ENCODE assay signal across 8 mouse cellular contexts in the genomic region with DNA sequence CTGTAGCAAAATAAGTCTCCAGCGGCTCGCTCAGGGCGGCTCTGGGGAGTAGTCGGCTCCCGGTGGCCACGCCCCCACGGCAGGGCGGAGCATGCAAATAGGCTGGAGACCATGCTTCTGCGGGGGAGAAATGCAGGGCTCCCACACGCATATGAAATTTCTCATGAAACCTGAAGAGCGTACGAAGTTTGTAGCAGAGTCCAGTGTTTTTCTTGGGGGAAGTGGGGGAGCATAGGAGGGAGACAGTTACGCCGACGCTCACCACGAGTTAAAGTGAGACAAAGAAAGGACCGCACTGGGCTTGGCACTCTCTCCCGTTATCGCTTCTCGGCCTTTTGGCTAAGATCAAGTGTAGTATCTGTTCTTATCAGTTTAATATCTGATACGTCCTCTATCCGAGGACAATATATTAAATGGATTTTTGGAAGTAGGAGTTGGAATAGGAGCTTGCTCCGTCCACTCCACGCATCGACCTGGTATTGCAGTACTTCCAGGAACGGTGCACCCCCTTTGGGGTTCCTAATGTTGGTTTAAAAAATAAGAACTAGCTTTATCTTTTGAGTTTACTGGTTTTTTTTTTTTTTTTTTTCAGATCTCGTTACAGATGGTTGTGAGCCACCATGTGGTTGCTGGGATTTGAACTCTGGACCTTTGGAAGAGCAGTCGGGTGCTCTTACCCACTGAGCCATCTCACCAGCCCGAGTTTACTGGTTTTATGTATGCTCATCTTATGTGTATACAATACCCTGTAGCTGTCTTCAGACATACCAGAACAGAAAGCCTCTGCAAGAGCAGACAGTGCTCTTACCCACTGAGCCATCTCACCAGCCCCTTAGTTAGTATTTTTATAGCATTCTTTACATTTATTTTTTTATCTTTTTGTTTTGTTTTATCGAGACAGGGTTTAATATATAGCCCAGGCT. TPM values are rescaled to one million over a fixed set of nuclear protein-coding genes. Genes with fewer than 3 reads are reported as not detected.
DNase-seq lines count a peak whose midpoint lies in the region; ATAC-seq and TF ChIP-seq lines count a peak whose summit lies in the region.
"Not testable (repeated sequence)": the region's sequence is repeated elsewhere in the genome, so short reads cannot be mapped to it uniquely, and the experiment has no call there.

No protein-coding gene starts in this region.

- H3K9ac ChIP-seq in neural tube, embryonic 14.5 days (replicated peaks; ENCODE audit: low read depth, low read length) = peak overlapping the region; percentile 32; the same call in 1 of the 2 replicates

- peak; percentile 13; the same call in 1 of the 2 replicates for TF ChIP-seq POLR2A in lung, adult 2 months (IDR thresholded peaks at IDR 0.05; ENCODE audit: borderline replicate concordance, extremely low read depth, low read depth, low read length)

- peaks cover 23% of the 10 kb centered on the region for H3K9me3 ChIP-seq in E14TG2a.4 (ENCODE audit: low read length)
- H3K9me3 ChIP-seq in forebrain, embryonic 10.5 days; neural tube, embryonic 14.5 days (ENCODE audit: control insufficient read depth, low read length): not testable (repeated sequence)

- peak overlapping the region; percentile 47 for H3K4me2 ChIP-seq in neural tube, embryonic 14.5 days (ENCODE audit: low read depth, low read length)

- H3K4me3 ChIP-seq in E14TG2a.4 (replicated peaks; ENCODE audit: low read length) = peak overlapping the region; percentile 48
- peak overlapping the region; percentile 45 for H3K4me3 ChIP-seq in forebrain, embryonic 10.5 days
- H3K4me3 ChIP-seq in lung, adult 2 months (replicated peaks; ENCODE audit: extremely low read depth, low read depth, low read length) = peak overlapping the region; percentile 47
- peak overlapping the region; percentile 34 for H3K4me3 ChIP-seq in neural tube, embryonic 14.5 days (ENCODE audit: low read depth, low read length)

- not testable (repeated sequence) for H3K27me3 ChIP-seq in E14TG2a.4 (ENCODE audit: insufficient read depth, low read length); forebrain, embryonic 10.5 days (ENCODE audit: poor library complexity, severe bottlenecking); neural tube, embryonic 14.5 days (ENCODE audit: control insufficient read depth, insufficient read depth, low read length)

- DNase-seq in c-Kit-positive CD71-positive TER-119-negative erythroid progenitor cells, embryonic 14.5 days (ENCODE audit: low read depth) = peak; percentile 90
- peak; percentile 79 for DNase-seq in forebrain, embryonic 10.5 days (ENCODE audit: extremely low spot score, low spot score)
- DNase-seq in heart, postnatal 10 days = peak; percentile 73 to 82
- DNase-seq in kidney, postnatal 25 days = peak; percentile 89 to 91
- peak; percentile 72 for DNase-seq in lung, adult 2 months
- peak; percentile 88 for DNase-seq in testis, postnatal 10 days (ENCODE audit: low spot score)

- intact Hi-C loops in heart, postnatal 10 days (cut with DNase I) = not testable (repeated sequence)

- H3K36me3 ChIP-seq in E14TG2a.4 (ENCODE audit: insufficient read depth, low read length); forebrain, embryonic 10.5 days (replicated peaks); neural tube, embryonic 14.5 days (ENCODE audit: control insufficient read depth, insufficient read depth, low read length): not testable (repeated sequence)

- peak overlapping the region; percentile 90 for H3K27ac ChIP-seq in forebrain, embryonic 10.5 days
- H3K27ac ChIP-seq in neural tube, embryonic 14.5 days (ENCODE audit: low read depth, low read length) = peak overlapping the region; percentile 34; the same call in 1 of the 2 replicates

- TF ChIP-seq CTCF in E14TG2a.4 (conservative IDR thresholded peaks at IDR 0.05; ENCODE audit: low read length); lung, adult 2 months (IDR thresholded peaks at IDR 0.05; ENCODE audit: insufficient read depth, low read length): not testable (repeated sequence)

- ATAC-seq in neural tube, embryonic 14.5 days (ENCODE audit: low read depth) = peak; percentile 79

- peaks cover 32% of the 10 kb centered on the region for H3K4me1 ChIP-seq in E14TG2a.4 (replicated peaks; ENCODE audit: low read depth, low read length)
- not testable (repeated sequence) for H3K4me1 ChIP-seq in forebrain, embryonic 10.5 days; lung, adult 2 months (ENCODE audit: control insufficient read depth, insufficient read depth, low read length); neural tube, embryonic 14.5 days (ENCODE audit: control insufficient read depth, insufficient read depth, low read length)

- whole genome bisulfite sequencing in forebrain, embryonic 10.5 days = 2% methylated on average over 30 of the region's 30 CpGs
- 2% methylated on average over 30 of the region's 30 CpGs for WGBS in lung, adult 2 months
- WGBS in neural tube, embryonic 14.5 days = 2% methylated on average over 30 of the region's 30 CpGs

RNA-seq across cellular contexts. Expression of gene Gm11634, which starts 5.7 kb away (rescaled TPM):
- not detected in 2 replicates for polyA plus RNA-seq in forebrain, embryonic 10.5 days (2016; fragmentation: Nextera tagmentation; extraction: Ambion mirVana)
- total RNA-seq in heart, postnatal 10 days (2021) = not detected
- not detected in 2 replicates for polyA plus RNA-seq in lung, adult 2 months (2012; rRNA removed)
- not detected in 2 replicates for polyA plus RNA-seq in neural tube, embryonic 14.5 days (2014; fragmentation: Nextera tagmentation; extraction: Ambion mirVana)

RNA-seq across cellular contexts. Expression of gene Rdm1, which starts 22.2 kb away (rescaled TPM):
- 30.7 and 33.9 TPM in 2 replicates for polyA plus RNA-seq in forebrain, embryonic 10.5 days (2016; fragmentation: Nextera tagmentation; extraction: Ambion mirVana)
- 10 to 100 TPM; 34.4 to 36.9 TPM for total RNA-seq in heart, postnatal 10 days (2021)
- 21.8 and 26.9 TPM in 2 replicates for polyA plus RNA-seq in lung, adult 2 months (2012; rRNA removed)
- 9.4 and 11.1 TPM in 2 replicates for polyA plus RNA-seq in neural tube, embryonic 14.5 days (2014; fragmentation: Nextera tagmentation; extraction: Ambion mirVana)

RNA-seq across cellular contexts. Expression of gene Tmem106a, which starts 22.8 kb away (rescaled TPM):
- polyA plus RNA-seq in forebrain, embryonic 10.5 days (2016; fragmentation: Nextera tagmentation; extraction: Ambion mirVana) = 1.5 and 1.8 TPM in 2 replicates
- 1 to 10 TPM; 3.1 to 4.2 TPM for total RNA-seq in heart, postnatal 10 days (2021)
- 32.1 and 41.1 TPM in 2 replicates for polyA plus RNA-seq in lung, adult 2 months (2012; rRNA removed)
- 3.6 and 3.9 TPM in 2 replicates for polyA plus RNA-seq in neural tube, embryonic 14.5 days (2014; fragmentation: Nextera tagmentation; extraction: Ambion mirVana)

RNA-seq across cellular contexts. Expression of gene Nbr1, which starts 52.8 kb away (rescaled TPM):
- polyA plus RNA-seq in forebrain, embryonic 10.5 days (2016; fragmentation: Nextera tagmentation; extraction: Ambion mirVana) = 61.7 and 69.9 TPM in 2 replicates
- total RNA-seq in heart, postnatal 10 days (2021) = 100 to 1,000 TPM; 100 TPM
- 100 and 116 TPM in 2 replicates for polyA plus RNA-seq in lung, adult 2 months (2012; rRNA removed)
- 85.8 and 111 TPM in 2 replicates for polyA plus RNA-seq in neural tube, embryonic 14.5 days (2014; fragmentation: Nextera tagmentation; extraction: Ambion mirVana)

RNA-seq across cellular contexts. Expression of gene Brca1, which starts 53.0 kb away (rescaled TPM):
- 26.2 and 27.4 TPM in 2 replicates for polyA plus RNA-seq in forebrain, embryonic 10.5 days (2016; fragmentation: Nextera tagmentation; extraction: Ambion mirVana)
- 1 to 10 TPM; 2.8 to 4.7 TPM for total RNA-seq in heart, postnatal 10 days (2021)
- polyA plus RNA-seq in lung, adult 2 months (2012; rRNA removed) = 0.25 and 0.28 TPM in 2 replicates
- 1.6 and 1.9 TPM in 2 replicates for polyA plus RNA-seq in neural tube, embryonic 14.5 days (2014; fragmentation: Nextera tagmentation; extraction: Ambion mirVana)

Comparison
In these comparisons a context has a peak if more than half of its experiments do, and no peak if none do; other contexts are left out.
1. Peak in every context shown above with its lines: DNase-seq, ATAC-seq, H3K4me3 ChIP-seq and H3K27ac ChIP-seq.